ENCODE assay signal across 9 mouse cellular contexts in the genomic region with DNA sequence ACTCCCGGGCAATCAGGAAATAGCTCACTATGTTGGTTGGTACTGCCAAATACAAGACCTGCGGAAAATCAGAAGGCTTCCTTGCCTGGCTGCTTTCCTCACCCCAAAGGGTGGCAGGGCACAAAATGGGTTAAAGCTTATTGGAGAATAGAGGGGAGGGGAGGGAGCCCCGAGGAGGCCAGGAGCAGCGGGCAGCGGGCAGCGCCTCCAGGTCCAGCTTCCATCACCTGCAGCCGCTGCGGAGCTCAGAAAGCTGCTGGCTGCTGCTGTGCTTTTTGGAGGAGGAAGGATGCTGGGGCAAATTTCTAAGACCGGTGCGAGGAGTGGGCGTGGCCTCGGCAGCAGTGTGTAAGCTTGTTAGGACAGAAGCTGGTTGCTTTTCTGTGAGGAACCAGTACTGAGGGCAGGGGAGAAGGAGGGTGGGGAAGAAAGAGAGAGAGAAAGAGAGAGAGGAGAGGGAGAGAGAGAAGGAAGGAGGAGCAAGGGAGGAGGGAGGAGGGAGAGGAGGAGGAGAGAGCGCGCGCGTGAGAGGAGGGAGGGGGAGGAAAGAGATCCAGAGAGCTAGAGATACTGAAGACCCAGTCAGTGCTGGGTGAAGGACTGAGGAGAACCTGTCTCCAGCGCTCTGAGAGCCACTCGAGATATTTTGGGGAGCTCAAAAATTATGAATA. TPM values are rescaled to one million over a fixed set of nuclear protein-coding genes. Genes with fewer than 3 reads are reported as not detected.
DNase-seq lines count a peak whose midpoint lies in the region; ATAC-seq lines count a peak whose summit lies in the region.
"Had no signal": no experiment of that assay in that cellular context is flagged by ENCODE, and none has a peak within 500 bp of the region (broad histone marks: within the 10 kb centered on the region; RNA-seq: fewer than 3 reads in every experiment).

A gene (plus strand): TSS at position 573 of the 671 bp plus-strand sequence.

- H3K36me3 ChIP-seq in kidney, embryonic 16.5 days (ENCODE audit: insufficient read depth, low read length) = no peaks in the 10 kb centered on the region
- H3K36me3 ChIP-seq in hindbrain, embryonic 13.5 days = no peaks in the 10 kb centered on the region
- no peaks in the 10 kb centered on the region for H3K36me3 ChIP-seq in limb, embryonic 15.5 days
- H3K36me3 ChIP-seq in stomach, embryonic 14.5 days (ENCODE audit: control insufficient read depth, insufficient read depth, low read length) = no peaks in the 10 kb centered on the region

- WGBS in kidney, embryonic 16.5 days = 2% methylated on average over 18 of the region's 18 CpGs
- WGBS in hindbrain, embryonic 13.5 days = 2% methylated on average over 18 of the region's 18 CpGs
- 2% methylated on average over 18 of the region's 18 CpGs for WGBS in limb, embryonic 15.5 days
- WGBS in stomach, embryonic 14.5 days = 2% methylated on average over 18 of the region's 18 CpGs

- H3K4me1 ChIP-seq in kidney, embryonic 16.5 days (ENCODE audit: insufficient read depth, low read length) = 0 out of 2 replicates have a peak, but pooled peaks cover 8% of the 10 kb centered on the region
- H3K4me1 ChIP-seq in hindbrain, embryonic 13.5 days (replicated peaks) = peaks cover 4% of the 10 kb centered on the region
- peaks cover 8% of the 10 kb centered on the region for H3K4me1 ChIP-seq in limb, embryonic 15.5 days
- H3K4me1 ChIP-seq in stomach, embryonic 14.5 days (ENCODE audit: control insufficient read depth, insufficient read depth, low read length) = no peaks in the 10 kb centered on the region

- no peak for DNase-seq in kidney, postnatal 36 days
- peak; percentile 67 for DNase-seq in embryo, embryonic 10 days (ENCODE audit: low spot score)
- no peak for DNase-seq in spleen, adult 18-20 months
- DNase-seq in heart, postnatal 10 days = no peak

- peaks cover 20% of the 10 kb centered on the region for H3K27me3 ChIP-seq in kidney, embryonic 16.5 days (ENCODE audit: insufficient read depth, low read length)
- H3K27me3 ChIP-seq in hindbrain, embryonic 13.5 days = no peaks in the 10 kb centered on the region
- H3K27me3 ChIP-seq in limb, embryonic 15.5 days = peaks cover 19% of the 10 kb centered on the region
- H3K27me3 ChIP-seq in stomach, embryonic 14.5 days (ENCODE audit: control insufficient read depth, insufficient read depth, low read length) = 0 out of 2 replicates have a peak, but pooled peaks cover 5% of the 10 kb centered on the region

- intact Hi-C loops in heart, postnatal 10 days (cut with DNase I) = loop anchor here (2.0 to 5.0 kb wide), 2 partner anchors 403 to 1013 kb away; no protein-coding TSS in a partner anchor

- no peak within 1 kb of the TSS for H3K9ac ChIP-seq in kidney, embryonic 16.5 days (replicated peaks; ENCODE audit: low read length)
- H3K9ac ChIP-seq in hindbrain, embryonic 13.5 days = peak within 1 kb of the TSS; percentile 79
- H3K9ac ChIP-seq in limb, embryonic 15.5 days = no peak within 1 kb of the TSS
- no peak within 1 kb of the TSS for H3K9ac ChIP-seq in stomach, embryonic 14.5 days (replicated peaks; ENCODE audit: low read depth, low read length)

- ATAC-seq in kidney, embryonic 16.5 days (ENCODE audit: low FRiP score, low TSS enrichment) = no peak
- peak; percentile 85 for ATAC-seq in hindbrain, embryonic 13.5 days (ENCODE audit: low FRiP score)
- ATAC-seq in limb, embryonic 15.5 days (ENCODE audit: insufficient number of reproducible peaks, low FRiP score, low TSS enrichment, low read depth) = no peak
- no peak for ATAC-seq in stomach, embryonic 14.5 days (ENCODE audit: insufficient number of reproducible peaks, insufficient read depth, low FRiP score, low read depth)

- H3K4me2 ChIP-seq in kidney, embryonic 16.5 days (replicated peaks; ENCODE audit: low read depth, low read length) = peak within 1 kb of the TSS; percentile 41
- H3K4me2 ChIP-seq in hindbrain, embryonic 13.5 days = peak within 1 kb of the TSS; percentile 68
- peak within 1 kb of the TSS; percentile 46 for H3K4me2 ChIP-seq in limb, embryonic 15.5 days
- peak within 1 kb of the TSS; percentile 39 for H3K4me2 ChIP-seq in stomach, embryonic 14.5 days (replicated peaks; ENCODE audit: low read depth, low read length)

- no peak within 1 kb of the TSS for H3K27ac ChIP-seq in kidney, embryonic 16.5 days (ENCODE audit: low read length)
- H3K27ac ChIP-seq in hindbrain, embryonic 13.5 days = peak within 1 kb of the TSS; percentile 88
- H3K27ac ChIP-seq in limb, embryonic 15.5 days = no peak within 1 kb of the TSS
- no peak within 1 kb of the TSS for H3K27ac ChIP-seq in stomach, embryonic 14.5 days (ENCODE audit: low read length)

- no peaks in the 10 kb centered on the region for H3K9me3 ChIP-seq in kidney, embryonic 16.5 days (ENCODE audit: low read length)
- H3K9me3 ChIP-seq in hindbrain, embryonic 13.5 days = no peaks in the 10 kb centered on the region
- H3K9me3 ChIP-seq in limb, embryonic 15.5 days = no peaks in the 10 kb centered on the region
- no peaks in the 10 kb centered on the region for H3K9me3 ChIP-seq in stomach, embryonic 14.5 days (ENCODE audit: control insufficient read depth, low read depth, low read length)

- peak within 1 kb of the TSS; percentile 27 for H3K4me3 ChIP-seq in kidney, embryonic 16.5 days (ENCODE audit: low read length)
- H3K4me3 ChIP-seq in hindbrain, embryonic 13.5 days = peak within 1 kb of the TSS; percentile 61
- H3K4me3 ChIP-seq in limb, embryonic 15.5 days = peak within 1 kb of the TSS; percentile 29
- H3K4me3 ChIP-seq in stomach, embryonic 14.5 days (ENCODE audit: low read depth, low read length) = peak within 1 kb of the TSS; percentile 20; the same call in 1 of the 2 replicates

RNA-seq across cellular contexts. Expression of the gene that starts here (rescaled TPM):
- polyA plus RNA-seq in kidney, embryonic 16.5 days (2015; fragmentation: Nextera tagmentation; extraction: Ambion mirVana) = 0.12 and 0.13 TPM in 2 replicates
- 13.3 and 15.5 TPM in 2 replicates for polyA plus RNA-seq in hindbrain, embryonic 13.5 days (2015; fragmentation: Nextera tagmentation; extraction: Ambion mirVana)
- polyA plus RNA-seq in limb, embryonic 15.5 days (2015; fragmentation: Nextera tagmentation; extraction: Ambion mirVana) = 2.6 and 3.6 TPM in 2 replicates
- polyA plus RNA-seq in stomach, embryonic 14.5 days (2014; fragmentation: Nextera tagmentation; extraction: Ambion mirVana) = 1.1 and 1.8 TPM in 2 replicates
- total RNA-seq in heart, postnatal 10 days (2021) = not detected
- total RNA-seq: liver, adult 2 months had no signal
- polyA plus RNA-seq: liver, adult 2 months had no signal
